Mouse (Mus musculus) hindbrain, postnatal 0 days (tissue): ENCODE measurements around the gene Colq. TPM values are rescaled to one million over a fixed set of nuclear protein-coding genes. Genes with fewer than 3 reads are reported as not detected.

ENCODE experiments used
- ATAC-seq: fragments of 200-750 bp; cut with Nextera tagmentation; 2 replicates; pipeline ENCODE4 v1.8.0; 2017; ENCODE audit warnings: mild to moderate bottlenecking, moderate TSS enrichment, moderate library complexity
- DNase-seq: peaks from one replicate; pipeline ENCODE4 v3.0.0-alpha.2; 2015; ENCODE audit warnings: low spot score
- H3K27ac ChIP-seq: fragments of 300-500 bp; sonication (generic); 2 replicates; pipeline ENCODE4 v1.5.1; 2014; ENCODE audit warnings: mild to moderate bottlenecking
- H3K27me3 ChIP-seq: fragments of 300-500 bp; sonication (generic); 2 replicates; pipeline ENCODE4 v1.6.1; 2014; ENCODE audit warnings: low read length, mixed read lengths; ENCODE audit not compliant: insufficient read depth
- H3K36me3 ChIP-seq: fragments of 300-500 bp; sonication (generic); 2 replicates; pipeline ENCODE4 v1.6.1; 2014; ENCODE audit warnings: low read length, mixed read lengths; ENCODE audit not compliant: insufficient read depth
- H3K4me1 ChIP-seq: fragments of 300-500 bp; sonication (generic); 2 replicates; pipeline ENCODE4 v1.6.1; 2014; ENCODE audit warnings: antibody characterized with exemption, low read length, mixed read lengths; ENCODE audit not compliant: insufficient read depth
- H3K4me2 ChIP-seq: fragments of 300-500 bp; sonication (generic); 2 replicates; pipeline ENCODE4 v1.6.1; 2014; ENCODE audit warnings: low read depth, mild to moderate bottlenecking, low read length, moderate library complexity, mixed read lengths
- H3K4me3 ChIP-seq: fragments of 300-500 bp; sonication (generic); 2 replicates; pipeline ENCODE4 v1.5.1; 2014; ENCODE audit warnings: low read length
- H3K9ac ChIP-seq: fragments of 300-500 bp; sonication (generic); replicated peaks from 2 replicates; pipeline ENCODE4 v1.6.1; 2014; ENCODE audit warnings: mild to moderate bottlenecking, low read length, moderate library complexity, mixed read lengths
- H3K9me3 ChIP-seq: fragments of 300-500 bp; sonication (generic); 2 replicates; pipeline ENCODE4 v1.6.1; 2016; ENCODE audit warnings: low read length, mixed read lengths
- CTCF ChIP-seq: IDR thresholded peaks from 2 replicates; pipeline ENCODE4 v1.5.1; 2016; ENCODE audit warnings: antibody characterized with exemption, control low read depth, low read depth
- WGBS: fragments of 180-500 bp; shearing (Covaris S2); extraction: QIAGEN DNeasy Blood & Tissue Kit; methylation state at CpG from one replicate; pipeline ENCODE4 v1.1.7; 2014; 5-methylcytosine and 5-hydroxymethylcytosine counted together
- polyA plus RNA-seq: library from polyadenylated mRNA; unstranded; fragments of >200 nt; fragmentation: Nextera tagmentation; extraction: Ambion mirVana; gene quantifications from 2 replicates; pipeline ENCODE4 v1.2.1, GENCODE M21; 2015
- total RNA-seq: library from RNA; depleted of rRNA; stranded (reverse); fragments of >200 nt; gene quantifications from 2 replicates; pipeline ENCODE4 v1.2.3, GENCODE M21; 2014; rRNA removed

The Colq gene
- total RNA-seq (0.47 and 0.63 TPM in 2 replicates), polyA plus RNA-seq (0.79 and 0.80 TPM in 2 replicates)

DNA sequence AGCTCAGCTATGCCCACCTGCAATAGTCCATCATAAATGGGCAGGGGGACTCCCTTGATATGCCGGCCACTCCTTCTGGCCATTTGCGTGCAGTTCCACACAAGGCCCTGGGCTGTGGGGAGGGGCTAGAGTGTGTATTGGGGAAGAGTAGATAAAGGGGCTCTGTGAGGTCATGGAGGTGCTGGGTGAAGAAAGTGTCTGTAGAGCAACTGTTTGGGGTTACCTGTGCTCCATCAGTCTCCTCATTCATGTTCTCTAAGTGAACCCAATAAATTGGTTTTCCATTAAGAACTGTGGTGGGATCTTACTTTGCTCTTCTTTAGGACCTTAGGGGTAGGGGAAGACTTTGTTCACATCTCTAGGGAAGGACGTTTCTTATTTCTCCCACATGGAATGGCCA, at the start of gene Colq:
TSS of gene Colq (minus strand) at position 101 of the 400 bp plus-strand sequence.
- Histone ChIP-seq H3K9ac (no peak within 1 kb of the TSS), H3K36me3 (no peaks in the 10 kb centered on the region), H3K27ac (no peak within 1 kb of the TSS), H3K9me3 (no peaks in the 10 kb centered on the region), H3K4me3 (no peak within 1 kb of the TSS), H3K4me1 (no peaks in the 10 kb centered on the region), H3K4me2 (no peak within 1 kb of the TSS), H3K27me3 (no peaks in the 10 kb centered on the region)
- ATAC-seq (no peak), DNase-seq (no peak)
- 84% methylated on average over 3 of the region's 3 CpGs for WGBS
- no peak for TF ChIP-seq CTCF

DNA sequence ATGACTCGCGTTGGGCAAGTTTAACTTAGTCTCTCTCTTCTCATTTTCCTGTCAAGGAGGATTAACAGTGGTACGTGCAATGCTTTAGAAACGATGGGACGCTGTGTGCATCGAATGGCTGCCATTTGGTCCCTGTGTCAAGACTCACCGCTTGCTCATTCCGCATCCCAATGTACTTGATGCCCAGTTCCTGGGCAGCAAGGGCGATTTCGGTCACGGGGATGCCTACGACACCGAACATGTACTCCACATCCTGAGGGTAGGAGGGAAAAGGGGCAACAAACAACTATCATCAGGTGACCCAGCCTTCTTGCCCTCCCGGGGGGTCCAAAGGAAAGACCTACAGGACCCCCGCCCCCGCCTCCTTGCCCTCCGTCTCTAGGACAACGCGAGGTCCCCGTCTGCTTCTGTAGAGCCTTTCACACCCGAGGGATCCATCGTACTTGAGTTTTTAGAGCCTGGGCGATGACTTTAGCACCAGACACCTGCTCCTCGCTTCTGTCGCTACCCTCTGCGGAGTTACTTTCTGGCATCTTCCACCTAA, 49.3 kb upstream of the Colq start, which contains the start of gene Gm49387:
TSS of gene Gm49387 (minus strand) at position 533 of the 544 bp plus-strand sequence.
- Histone ChIP-seq H3K9me3 (no peaks in the 10 kb centered on the region), H3K4me1 (peaks cover 6% of the 10 kb centered on the region), H3K4me2 (peak within 1 kb of the TSS; percentile 98), H3K27ac (peak within 1 kb of the TSS; percentile 77), H3K27me3 (no peaks in the 10 kb centered on the region), H3K9ac (peak within 1 kb of the TSS; percentile 53), H3K4me3 (peak within 1 kb of the TSS; percentile 62), H3K36me3 (no peaks in the 10 kb centered on the region)
- WGBS, result 3% methylated on average over 26 of the region's 26 CpGs
- peak; percentile 70 for ATAC-seq
- DNase-seq, result peak; percentile 17
- TF ChIP-seq CTCF, result no peak

DNA sequence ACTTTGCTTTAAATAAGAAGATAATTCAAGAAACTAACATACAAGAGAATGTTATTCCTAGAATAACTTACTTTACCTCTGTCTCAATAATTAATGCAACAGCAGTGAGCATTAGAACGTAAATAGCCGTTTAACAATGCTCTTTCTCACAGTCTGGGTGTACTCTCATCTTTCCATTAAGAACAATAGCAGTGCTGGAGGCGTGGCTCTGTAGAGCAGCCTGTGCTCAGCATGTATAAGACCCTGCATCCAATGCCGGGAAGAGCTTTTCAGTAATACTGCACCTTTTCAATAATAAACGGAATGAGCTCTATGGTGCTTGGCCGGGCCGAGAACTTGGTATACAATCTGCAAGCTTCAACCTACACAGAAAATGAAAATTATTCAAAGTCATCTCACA, 39.5 kb upstream of the Colq start:
- ATAC-seq (no peak), DNase-seq (peak; percentile 31)
- Histone ChIP-seq H3K4me3 (no peak overlapping the region), H3K4me1 (no peaks in the 10 kb centered on the region), H3K4me2 (no peak overlapping the region), H3K27me3 (no peaks in the 10 kb centered on the region), H3K9ac (no peak overlapping the region), H3K9me3 (no peaks in the 10 kb centered on the region), H3K27ac (no peak overlapping the region), H3K36me3 (no peaks in the 10 kb centered on the region)
- WGBS, result 22% methylated on average over 7 of the region's 7 CpGs
- no peak for TF ChIP-seq CTCF

DNA sequence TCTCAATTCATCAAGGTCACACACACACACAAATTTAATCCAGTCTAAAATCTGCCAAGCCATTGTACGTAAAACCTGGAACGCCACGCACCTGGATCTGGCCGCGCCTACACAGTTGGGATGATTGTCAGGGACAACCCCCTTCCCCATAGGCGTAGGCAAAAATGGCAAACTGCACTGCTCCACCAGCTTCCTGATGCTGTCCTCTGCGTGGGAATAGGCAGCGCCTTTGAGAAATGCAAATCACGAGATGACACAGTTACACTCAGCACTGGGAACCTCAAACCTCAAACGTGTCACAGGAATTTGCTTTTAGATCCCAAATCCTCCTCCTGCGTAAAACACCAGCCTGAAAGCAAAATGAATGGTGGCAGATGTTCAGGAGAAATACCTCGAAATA, 31.6 kb upstream of the Colq start:
- no peak for TF ChIP-seq CTCF
- Histone ChIP-seq H3K36me3 (no peaks in the 10 kb centered on the region), H3K4me1 (no peaks in the 10 kb centered on the region), H3K27ac (no peak overlapping the region), H3K27me3 (no peaks in the 10 kb centered on the region), H3K9me3 (no peaks in the 10 kb centered on the region), H3K9ac (no peak overlapping the region), H3K4me3 (no peak overlapping the region), H3K4me2 (no peak overlapping the region)
- ATAC-seq (no peak), DNase-seq (no peak)
- 85% methylated on average over 12 of the region's 12 CpGs for WGBS

DNA sequence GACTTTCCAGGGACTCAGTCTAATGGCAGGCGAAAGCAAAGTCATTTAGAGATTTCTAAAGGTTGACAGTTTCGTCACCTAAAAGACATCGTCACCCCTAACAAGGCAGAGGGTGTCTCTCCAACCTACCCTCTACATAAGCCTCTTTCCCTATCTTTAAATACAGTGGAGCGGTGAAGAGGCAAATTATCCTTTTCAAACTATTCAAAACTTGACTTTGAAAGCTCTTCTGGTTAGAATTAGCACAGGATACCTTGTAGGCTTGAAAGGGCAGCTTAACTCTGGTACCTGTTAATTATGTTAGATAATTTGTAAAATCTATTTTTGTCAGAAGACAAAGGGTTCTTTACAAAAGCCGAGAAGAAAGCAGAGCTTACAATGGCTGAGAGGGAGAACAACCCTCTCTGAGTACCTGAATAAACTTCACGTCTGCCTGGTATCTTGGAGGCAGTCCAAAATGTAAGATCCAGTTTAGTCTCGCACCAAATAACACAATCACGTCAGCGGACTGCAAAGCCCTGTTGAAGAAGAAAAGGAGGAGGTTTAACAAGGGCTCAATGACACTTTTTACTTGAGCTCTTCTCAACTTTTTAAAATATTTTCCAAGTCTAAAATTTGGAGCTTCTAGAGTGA, 29.6 kb upstream of the Colq start:
- H3K9me3 ChIP-seq, result no peaks in the 10 kb centered on the region

DNA sequence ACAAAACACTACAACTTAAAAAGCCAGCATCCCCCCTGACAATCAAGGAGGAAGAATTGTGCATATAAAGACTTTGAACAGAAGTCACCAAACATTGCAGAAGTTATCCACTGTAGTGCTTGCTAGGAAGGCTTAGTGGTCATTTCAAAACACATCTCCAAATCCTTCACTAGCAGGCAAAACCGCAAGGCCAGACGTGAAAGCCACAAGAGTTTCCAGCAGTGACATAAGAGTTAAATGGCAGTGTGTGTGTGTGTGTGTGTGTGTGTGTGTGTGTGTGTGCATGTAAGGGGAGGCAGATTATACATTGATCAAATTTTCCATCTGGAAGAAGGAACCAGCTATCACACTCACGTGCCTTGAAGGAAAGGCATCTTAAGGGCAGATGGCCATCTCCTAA, 26.9 kb upstream of the Colq start:
- H3K4me1 ChIP-seq, result no peaks in the 10 kb centered on the region
- no peak overlapping the region for H3K4me2 ChIP-seq
- TF ChIP-seq CTCF, result no peak
- H3K9me3 ChIP-seq, result no peaks in the 10 kb centered on the region
- no peak for DNase-seq
- H3K36me3 ChIP-seq, result no peaks in the 10 kb centered on the region
- no peak for ATAC-seq
- H3K27ac ChIP-seq, result no peak overlapping the region
- WGBS, result 85% methylated on average over 3 of the region's 3 CpGs
- no peak overlapping the region for H3K9ac ChIP-seq
- no peaks in the 10 kb centered on the region for H3K27me3 ChIP-seq
- no peak overlapping the region for H3K4me3 ChIP-seq

More for the DNA sequence above, 29.6 kb upstream of the Colq start:
- H3K4me2 ChIP-seq, result no peak overlapping the region
- WGBS, result 57% methylated on average over 9 of the region's 9 CpGs
- ATAC-seq, result no peak
- no peak overlapping the region for H3K27ac ChIP-seq
- H3K4me3 ChIP-seq, result no peak overlapping the region
- TF ChIP-seq CTCF, result no peak
- no peaks in the 10 kb centered on the region for H3K27me3 ChIP-seq
- no peaks in the 10 kb centered on the region for H3K4me1 ChIP-seq
- DNase-seq, result no peak
- H3K36me3 ChIP-seq, result no peaks in the 10 kb centered on the region
- H3K9ac ChIP-seq, result no peak overlapping the region

DNA sequence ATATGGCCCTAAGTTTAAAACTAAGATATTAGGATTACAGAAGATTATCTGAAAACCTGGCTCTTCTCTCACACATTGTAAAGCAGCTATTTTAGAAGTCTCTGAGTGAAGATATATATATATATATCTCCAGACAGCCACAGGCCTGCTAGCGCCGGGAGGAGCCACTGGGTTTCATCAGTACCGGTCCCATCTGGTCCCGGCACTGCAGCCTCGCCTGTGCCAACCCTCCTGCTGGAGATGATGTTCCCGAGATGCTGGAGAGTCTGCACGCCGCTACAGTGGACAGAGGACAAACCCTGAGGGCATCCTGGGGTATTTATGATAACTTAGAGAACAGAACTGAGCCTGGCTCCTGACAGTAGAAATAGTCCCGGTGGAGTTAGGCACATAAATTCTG, 26.1 kb upstream of the Colq start:
- no peaks in the 10 kb centered on the region for H3K4me1 ChIP-seq
- DNase-seq (no peak), ATAC-seq (no peak)
- no peaks in the 10 kb centered on the region for H3K9me3 ChIP-seq
- H3K27ac ChIP-seq, result no peak overlapping the region
- WGBS, result 80% methylated on average over 9 of the region's 9 CpGs
- H3K36me3 ChIP-seq, result no peaks in the 10 kb centered on the region
- H3K9ac ChIP-seq, result no peak overlapping the region
- H3K4me2 ChIP-seq, result no peak overlapping the region
- H3K4me3 ChIP-seq, result no peak overlapping the region
- TF ChIP-seq CTCF, result no peak
- no peaks in the 10 kb centered on the region for H3K27me3 ChIP-seq
